Mouse (Mus musculus): Measurements from ENCODE around the gene Actg1. TPM values are rescaled to one million over a fixed set of nuclear protein-coding genes. Genes with fewer than 3 reads are reported as not detected.
"Not testable (repeated sequence)": the region's sequence is repeated elsewhere in the genome, so short reads cannot be mapped to it uniquely, and the experiment has no call there.

The Actg1 gene
- polyA plus RNA-seq, 1 experiment from 2014 or later, result 559 TPM

DNA sequence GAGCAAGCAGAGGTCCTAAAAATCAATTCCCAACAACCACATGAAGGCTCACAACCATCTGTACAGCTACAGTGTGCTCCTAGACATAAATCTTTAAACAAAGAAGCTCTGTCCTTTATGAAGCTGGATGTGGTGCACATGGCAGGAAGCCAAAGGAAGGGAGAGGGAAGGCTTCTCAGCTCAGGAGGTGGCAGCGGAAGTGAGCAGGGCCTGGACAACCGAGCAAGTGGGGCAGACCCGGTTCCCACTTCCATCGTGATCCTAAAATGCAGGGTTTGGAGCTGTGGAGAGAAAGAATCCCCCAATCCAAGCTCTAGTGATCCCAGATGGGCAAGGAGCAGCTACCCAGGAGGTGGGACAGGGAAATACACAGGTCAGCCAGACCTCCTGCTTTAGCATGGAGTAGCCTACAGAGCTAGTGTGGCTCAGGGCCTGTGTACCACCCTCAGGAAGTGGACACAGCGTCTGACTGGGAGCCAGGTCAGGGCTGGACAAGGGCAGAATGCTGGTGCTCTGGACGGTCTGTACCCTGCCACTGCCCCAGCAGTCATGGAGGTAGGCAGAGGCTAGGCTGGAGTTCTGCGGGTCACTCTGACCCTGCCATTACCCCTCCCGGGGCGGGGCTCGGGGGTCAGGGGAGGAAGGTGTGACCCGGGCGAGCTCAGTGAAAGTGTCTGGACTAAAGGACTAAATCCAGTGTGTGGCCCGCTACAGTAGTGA, 4.4 kb upstream of the Actg1 start:
- Histone ChIP-seq H3K9ac (0 out of 2 replicates have a peak overlapping the region, but pooled peaks have one; percentile 68), H3K4me2 (peak overlapping the region; percentile 79), H3K4me3 (replicated peaks) (no peak overlapping the region), H3K4me1 (replicated peaks) (peaks cover 92% of the 10 kb centered on the region), H3K36me3 (replicated peaks) (no peaks in the 10 kb centered on the region), H3K27ac (replicated peaks) (peak overlapping the region; percentile 93), H3K9me3 (replicated peaks) (no peaks in the 10 kb centered on the region), H3K27me3 (peaks cover 42% of the 10 kb centered on the region)
- 59% methylated on average over 13 of the region's 13 CpGs for WGBS (ENCODE audit: insufficient replicate concordance)
- no peak for ATAC-seq (ENCODE audit: insufficient read depth)

- not testable (repeated sequence) for H3K9me3 ChIP-seq (replicated peaks); H3K4me2 ChIP-seq; H3K36me3 ChIP-seq (replicated peaks); H3K4me3 ChIP-seq (replicated peaks); H3K27ac ChIP-seq (replicated peaks); H3K9ac ChIP-seq; ATAC-seq (ENCODE audit: insufficient read depth)
- H3K4me1 ChIP-seq (replicated peaks), result peaks cover 90% of the 10 kb centered on the region
- WGBS (ENCODE audit: insufficient replicate concordance), result 87% methylated on average over 5 of the region's 5 CpGs
- H3K27me3 ChIP-seq, result peaks cover 42% of the 10 kb centered on the region
These were observed 3.7 kb upstream of the Actg1 start for GRCm38 (mm10) chr11:120352093-120352350.

GRCm38 (mm10) chr11:120351250-120352092, 3.1 kb upstream of the Actg1 start:
- peaks cover 42% of the 10 kb centered on the region for H3K27me3 ChIP-seq
- no peak overlapping the region; the same call in 1 of the 2 replicates for H3K4me2 ChIP-seq
- peaks cover 6% of the 10 kb centered on the region for H3K36me3 ChIP-seq (replicated peaks)
- WGBS (ENCODE audit: insufficient replicate concordance), result 76% methylated on average over 10 of the region's 10 CpGs
- H3K9ac ChIP-seq, result no peak overlapping the region
- H3K9me3 ChIP-seq (replicated peaks), result no peaks in the 10 kb centered on the region
- no peak overlapping the region for H3K4me3 ChIP-seq (replicated peaks)
- no peak for ATAC-seq (ENCODE audit: insufficient read depth)
- H3K27ac ChIP-seq (replicated peaks), result peak overlapping the region; percentile 94
- H3K4me1 ChIP-seq (replicated peaks), result peaks cover 90% of the 10 kb centered on the region

DNA sequence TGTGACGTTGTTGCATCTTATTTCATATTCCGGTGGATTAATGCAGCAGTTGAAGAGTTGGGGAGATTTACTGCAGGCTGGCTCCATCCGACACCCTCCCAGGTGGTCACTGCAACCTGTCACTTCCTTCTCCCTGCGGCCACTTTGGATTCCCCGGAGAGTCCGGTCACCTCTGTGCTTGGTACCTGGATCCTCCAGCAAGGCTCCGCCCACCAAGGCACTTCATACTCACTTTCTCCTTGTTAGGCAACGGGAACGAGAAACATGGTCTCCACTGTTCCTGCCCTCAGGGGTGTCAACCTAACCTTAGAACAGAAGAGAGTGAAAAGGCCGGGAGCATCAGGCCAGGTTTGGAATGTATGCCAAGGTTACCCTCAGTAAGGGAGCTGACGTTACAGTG, 2.4 kb upstream of the Actg1 start:
- H3K4me2 ChIP-seq, result peak overlapping the region; percentile 100
- H3K4me3 ChIP-seq (replicated peaks), result peak overlapping the region; percentile 96
- no peak overlapping the region for H3K9ac ChIP-seq
- H3K9me3 ChIP-seq (replicated peaks), result no peaks in the 10 kb centered on the region
- H3K36me3 ChIP-seq (replicated peaks), result peaks cover 9% of the 10 kb centered on the region
- peaks cover 84% of the 10 kb centered on the region for H3K4me1 ChIP-seq (replicated peaks)
- H3K27me3 ChIP-seq, result peaks cover 42% of the 10 kb centered on the region
- H3K27ac ChIP-seq (replicated peaks), result peak overlapping the region; percentile 94
- WGBS (ENCODE audit: insufficient replicate concordance), result 45% methylated on average over 11 of the region's 11 CpGs
- ATAC-seq (ENCODE audit: insufficient read depth), result no peak

DNA sequence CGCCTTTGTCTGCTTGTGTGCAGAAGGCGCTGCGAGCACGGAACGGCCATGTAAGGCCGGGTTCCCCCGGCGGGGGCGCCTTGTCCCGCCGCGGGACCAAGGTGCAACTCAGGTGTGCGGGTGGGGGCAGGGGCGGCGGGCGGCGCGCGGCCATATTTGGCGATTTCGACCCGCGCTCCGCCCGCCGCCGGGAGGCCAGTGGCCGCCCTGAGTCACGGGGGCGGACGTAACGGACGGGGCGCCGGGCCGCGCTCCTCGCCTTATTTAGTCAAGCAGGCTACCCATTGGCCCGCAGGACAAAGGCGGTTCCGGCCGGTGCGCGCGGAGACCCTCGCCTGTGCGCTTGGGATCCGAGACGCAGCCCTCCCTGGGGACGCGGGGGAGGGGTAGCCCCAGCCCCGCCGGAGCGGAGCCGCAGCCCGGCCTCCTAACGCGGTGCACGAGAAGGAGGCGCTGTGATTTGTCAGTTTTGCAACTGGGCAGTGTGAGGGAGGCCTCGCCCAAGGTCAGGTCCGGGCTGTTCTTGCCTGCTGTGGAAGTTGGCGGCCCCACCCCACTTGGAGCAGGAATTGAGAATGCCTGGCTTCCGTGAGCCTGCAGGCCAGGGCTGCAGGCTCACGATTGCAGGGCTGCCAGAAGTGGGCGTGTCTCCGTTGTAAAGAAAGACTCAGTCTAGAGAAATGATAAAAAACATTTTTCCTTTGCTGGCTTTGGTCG, 1.8 kb upstream of the Actg1 start:
- WGBS (ENCODE audit: insufficient replicate concordance), result under 1% methylated on average over 68 of the region's 68 CpGs
- H3K4me1 ChIP-seq (replicated peaks), result peaks cover 82% of the 10 kb centered on the region
- peak overlapping the region; percentile 100 for H3K9ac ChIP-seq
- peaks cover 42% of the 10 kb centered on the region for H3K27me3 ChIP-seq
- peak overlapping the region; percentile 94 for H3K27ac ChIP-seq (replicated peaks)
- no peaks in the 10 kb centered on the region for H3K9me3 ChIP-seq (replicated peaks)
- H3K4me2 ChIP-seq, result peak overlapping the region; percentile 100
- ATAC-seq (ENCODE audit: insufficient read depth), result peak; percentile 11
- H3K4me3 ChIP-seq (replicated peaks), result peak overlapping the region; percentile 96
- H3K36me3 ChIP-seq (replicated peaks), result peaks cover 12% of the 10 kb centered on the region

DNA sequence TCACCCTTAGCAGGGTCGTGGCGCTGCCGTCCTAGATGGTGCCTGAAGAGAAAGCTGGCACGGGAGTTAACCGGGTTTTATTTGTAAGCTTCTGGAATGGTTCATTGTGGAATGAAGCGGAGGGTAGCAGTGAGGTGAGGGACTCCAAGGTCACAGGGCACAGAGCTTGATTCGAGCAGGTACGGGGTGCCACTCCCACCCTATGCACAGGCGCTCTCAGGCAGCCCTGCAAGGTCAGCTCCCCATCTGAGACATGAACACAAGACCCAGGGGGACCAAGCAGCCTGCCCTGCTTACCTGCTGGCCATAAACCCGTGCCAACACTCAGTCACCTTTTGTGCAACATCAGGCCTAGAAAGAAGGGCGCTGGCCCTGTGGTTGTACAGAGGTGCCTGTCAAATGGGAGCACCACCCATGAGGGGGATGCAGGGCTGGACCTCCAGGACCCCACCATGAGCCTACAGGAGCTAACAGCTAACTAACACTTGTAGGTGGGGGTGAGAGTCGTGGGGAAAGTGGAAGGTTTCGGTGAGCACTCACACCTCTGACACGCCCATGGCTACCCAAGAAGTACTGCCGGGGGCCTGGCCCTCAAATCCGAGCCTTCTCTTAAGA, 1.1 kb upstream of the Actg1 start:
- Histone ChIP-seq H3K4me2 (peak overlapping the region; percentile 100), H3K27me3 (peaks cover 42% of the 10 kb centered on the region), H3K4me1 (replicated peaks) (peaks cover 78% of the 10 kb centered on the region), H3K36me3 (replicated peaks) (peaks cover 17% of the 10 kb centered on the region), H3K9ac (peak overlapping the region; percentile 100), H3K9me3 (replicated peaks) (no peaks in the 10 kb centered on the region), H3K4me3 (replicated peaks) (peak overlapping the region; percentile 96), H3K27ac (replicated peaks) (peak overlapping the region; percentile 94)
- ATAC-seq (ENCODE audit: insufficient read depth), result no peak
- WGBS (ENCODE audit: insufficient replicate concordance), result 3% methylated on average over 16 of the region's 16 CpGs

DNA sequence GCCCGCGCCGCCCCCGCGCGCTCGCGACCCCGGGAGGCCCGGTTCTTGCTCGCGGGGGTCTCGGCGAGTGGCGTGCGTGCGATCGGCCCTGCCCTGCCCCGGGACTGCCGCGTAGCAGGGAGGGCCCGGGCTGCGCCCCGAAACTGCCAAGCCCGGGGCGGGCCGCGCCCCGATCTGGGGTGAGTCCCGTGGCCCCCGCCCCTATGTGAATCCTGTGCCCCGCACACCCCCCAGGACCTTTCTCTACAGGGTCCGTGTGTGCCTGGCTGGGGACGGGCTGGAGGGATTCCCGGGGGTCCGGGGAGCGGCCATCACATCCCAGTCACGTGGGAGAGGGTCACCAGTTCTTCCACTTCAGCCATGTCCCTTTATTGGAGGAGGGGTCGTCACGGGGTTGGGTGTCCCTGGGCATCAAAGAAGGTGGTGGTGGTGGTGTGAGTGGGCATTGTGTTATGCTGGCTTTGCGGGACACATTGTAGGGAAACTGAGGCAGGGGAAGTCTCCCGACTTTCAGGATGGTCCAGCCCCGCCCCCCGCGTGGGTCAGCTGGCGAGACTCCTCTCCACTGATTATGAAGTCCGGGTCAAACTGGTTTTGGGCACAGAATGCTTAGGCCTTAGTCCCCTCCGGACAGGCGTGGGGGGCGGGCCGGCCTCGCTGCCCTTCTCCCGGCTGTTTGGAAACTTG, 485 bp upstream of the Actg1 start:
- H3K27ac ChIP-seq (replicated peaks), result peak overlapping the region; percentile 94
- H3K36me3 ChIP-seq (replicated peaks), result peaks cover 17% of the 10 kb centered on the region
- H3K9ac ChIP-seq, result peak overlapping the region; percentile 100
- peak overlapping the region; percentile 96 for H3K4me3 ChIP-seq (replicated peaks)
- H3K9me3 ChIP-seq (replicated peaks), result no peaks in the 10 kb centered on the region
- H3K4me1 ChIP-seq (replicated peaks), result peaks cover 71% of the 10 kb centered on the region
- 1% methylated on average over 53 of the region's 53 CpGs for WGBS (ENCODE audit: insufficient replicate concordance)
- H3K27me3 ChIP-seq, result peaks cover 42% of the 10 kb centered on the region
- no peak; the same call in 1 of the 2 replicates for ATAC-seq (ENCODE audit: insufficient read depth)
- H3K4me2 ChIP-seq, result peak overlapping the region; percentile 100

DNA sequence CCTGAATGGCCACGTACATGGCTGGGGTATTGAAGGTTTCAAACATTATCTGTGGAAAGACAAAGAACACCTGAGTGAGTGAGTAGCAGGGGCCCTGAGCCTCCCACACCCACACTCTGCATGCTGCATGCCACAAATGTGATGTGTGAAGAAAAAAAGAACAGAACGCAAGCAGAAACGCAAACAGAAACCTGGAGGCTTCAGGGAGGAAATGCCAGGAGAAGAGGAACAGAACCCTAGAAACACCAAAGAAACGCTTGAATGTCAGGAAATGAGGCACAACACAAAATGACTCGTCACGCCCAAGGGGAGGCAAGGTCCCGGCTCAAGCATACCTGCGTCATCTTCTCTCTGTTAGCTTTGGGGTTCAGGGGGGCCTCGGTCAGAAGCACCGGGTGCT, 1.0 kb downstream of the Actg1 start:
- peak overlapping the region; percentile 100 for H3K4me2 ChIP-seq
- peaks cover 57% of the 10 kb centered on the region for H3K4me1 ChIP-seq (replicated peaks)
- H3K4me3 ChIP-seq (replicated peaks), result peak overlapping the region; percentile 96
- peaks cover 17% of the 10 kb centered on the region for H3K36me3 ChIP-seq (replicated peaks)
- H3K27me3 ChIP-seq, result peaks cover 36% of the 10 kb centered on the region
- H3K9me3 ChIP-seq (replicated peaks), result no peaks in the 10 kb centered on the region
- H3K9ac ChIP-seq, result peak overlapping the region; percentile 100
- WGBS (ENCODE audit: insufficient replicate concordance), result 3% methylated on average over 10 of the region's 10 CpGs
- H3K27ac ChIP-seq (replicated peaks), result peak overlapping the region; percentile 59; the same call in 1 of the 2 replicates
- no peak for ATAC-seq (ENCODE audit: insufficient read depth)

GRCm38 (mm10) chr11:120346383-120347034, 1.8 kb downstream of the Actg1 start:
- H3K27ac ChIP-seq (replicated peaks); H3K9ac ChIP-seq; ATAC-seq (ENCODE audit: insufficient read depth); H3K9me3 ChIP-seq (replicated peaks): not testable (repeated sequence)
- Histone ChIP-seq H3K36me3 (replicated peaks) (peaks cover 17% of the 10 kb centered on the region), H3K4me1 (replicated peaks) (peaks cover 50% of the 10 kb centered on the region), H3K4me3 (replicated peaks) (peak overlapping the region; percentile 43), H3K27me3 (peaks cover 30% of the 10 kb centered on the region), H3K4me2 (peak overlapping the region; percentile 54)
- WGBS (ENCODE audit: insufficient replicate concordance), result 61% methylated on average over 11 of the region's 13 CpGs

All from liver, embryonic 15.5 days (tissue).